Mouse (Mus musculus) urinary bladder, postnatal 10 days (tissue): ENCODE measurements around the gene Nckap5.

Source experiments
- DNase-seq: peaks from one replicate; pipeline ENCODE4 v3.0.0; 2022; ENCODE audit warnings: low spot score

Gene Nckap5

GRCm38 (mm10) chr1:125870056-125870455 lies 960.5 kb downstream of the Nckap5 start:
- no peak for DNase-seq
